ENCODE assay signal across 10 mouse cellular contexts in the genomic region with DNA sequence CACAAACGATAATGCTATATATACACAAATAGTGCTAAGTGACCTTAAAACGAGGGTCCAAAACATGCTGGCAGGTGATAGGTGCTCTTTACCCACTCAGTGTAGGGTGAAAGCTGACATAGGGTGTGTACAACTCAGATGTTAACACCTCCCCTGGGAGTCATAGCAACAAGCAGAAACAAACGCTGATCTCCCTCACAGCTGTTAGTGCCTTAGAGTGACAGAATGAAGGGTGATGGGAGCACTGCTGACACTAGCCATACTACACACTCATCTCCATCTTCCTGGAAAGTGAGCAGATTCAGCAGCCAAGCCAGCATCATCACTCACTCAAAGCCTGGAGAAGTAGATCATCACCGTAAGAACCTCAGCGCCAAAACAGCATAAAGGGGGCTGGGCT. TPM values are rescaled to one million over a fixed set of nuclear protein-coding genes. Genes with fewer than 3 reads are reported as not detected.
A peak's percentile ranks its signal among the peaks of the same experiment; 100 is the strongest.
DNase-seq lines count a peak whose midpoint lies in the region; ATAC-seq and TF ChIP-seq lines count a peak whose summit lies in the region.
"Had no signal": no experiment of that assay in that cellular context is flagged by ENCODE, and none has a peak within 500 bp of the region (broad histone marks: within the 10 kb centered on the region; RNA-seq: fewer than 3 reads in every experiment).

No protein-coding gene starts in this region.

- H3K27ac ChIP-seq in forebrain, embryonic 12.5 days, result no peak overlapping the region
- H3K27ac ChIP-seq in forebrain, embryonic 16.5 days (ENCODE audit: low read length), result no peak overlapping the region
- H3K27ac ChIP-seq in midbrain, embryonic 10.5 days (replicated peaks), result no peak overlapping the region
- H3K27ac ChIP-seq in midbrain, embryonic 15.5 days, result no peak overlapping the region
- no peak overlapping the region for H3K27ac ChIP-seq in bone marrow, adult 2 months (ENCODE audit: control insufficient read depth, insufficient read depth, low read depth, low read length, poor library complexity)
- no peak overlapping the region for H3K27ac ChIP-seq in liver, embryonic 15.5 days (replicated peaks)

- no peak overlapping the region for H3K4me3 ChIP-seq in forebrain, embryonic 12.5 days (replicated peaks)
- no peak overlapping the region for H3K4me3 ChIP-seq in forebrain, embryonic 16.5 days (replicated peaks; ENCODE audit: low read length)
- peak overlapping the region; percentile 74; the same call in 1 of the 2 replicates for H3K4me3 ChIP-seq in midbrain, embryonic 10.5 days
- no peak overlapping the region for H3K4me3 ChIP-seq in midbrain, embryonic 15.5 days
- peak overlapping the region; percentile 36 for H3K4me3 ChIP-seq in bone marrow, adult 2 months (replicated peaks; ENCODE audit: control insufficient read depth, low read depth, low read length)
- peak overlapping the region; percentile 93 for H3K4me3 ChIP-seq in liver, embryonic 15.5 days (replicated peaks)

- peaks cover 25% of the 10 kb centered on the region for H3K4me1 ChIP-seq in forebrain, embryonic 12.5 days
- peaks cover 18% of the 10 kb centered on the region for H3K4me1 ChIP-seq in forebrain, embryonic 16.5 days (replicated peaks; ENCODE audit: control insufficient read depth, insufficient read depth, low read length)
- peaks cover 53% of the 10 kb centered on the region for H3K4me1 ChIP-seq in midbrain, embryonic 10.5 days
- H3K4me1 ChIP-seq in midbrain, embryonic 15.5 days, result peaks cover 7% of the 10 kb centered on the region
- peaks cover 2% of the 10 kb centered on the region for H3K4me1 ChIP-seq in bone marrow, adult 2 months (ENCODE audit: control insufficient read depth, insufficient read depth, low read length)
- peaks cover 46% of the 10 kb centered on the region for H3K4me1 ChIP-seq in liver, embryonic 15.5 days (replicated peaks)

- no peak overlapping the region; the same call in 1 of the 2 replicates for H3K9ac ChIP-seq in forebrain, embryonic 12.5 days
- H3K9ac ChIP-seq in forebrain, embryonic 16.5 days (replicated peaks; ENCODE audit: low read depth, low read length), result no peak overlapping the region
- H3K9ac ChIP-seq in midbrain, embryonic 15.5 days, result no peak overlapping the region
- no peak overlapping the region for H3K9ac ChIP-seq in liver, embryonic 15.5 days

- no peaks in the 10 kb centered on the region for H3K36me3 ChIP-seq in forebrain, embryonic 12.5 days (replicated peaks)
- no peaks in the 10 kb centered on the region for H3K36me3 ChIP-seq in forebrain, embryonic 16.5 days (ENCODE audit: control insufficient read depth, insufficient read depth)
- peaks cover 10% of the 10 kb centered on the region; the same call in 1 of the 2 replicates for H3K36me3 ChIP-seq in midbrain, embryonic 10.5 days
- no peaks in the 10 kb centered on the region for H3K36me3 ChIP-seq in midbrain, embryonic 15.5 days (replicated peaks)
- peaks cover 28% of the 10 kb centered on the region for H3K36me3 ChIP-seq in liver, embryonic 15.5 days (replicated peaks)

- no peak for DNase-seq in midbrain, embryonic 10.5 days (ENCODE audit: low spot score)
- no peak for DNase-seq in layer of hippocampus, adult 8-10 months (ENCODE audit: low spot score in 2 of 2)
- no peak for DNase-seq in thymus, postnatal 25 days
- DNase-seq: kidney, postnatal 14 days had no signal

- no peak for ATAC-seq in forebrain, embryonic 12.5 days (ENCODE audit: low FRiP score)
- ATAC-seq in forebrain, embryonic 16.5 days, result no peak
- ATAC-seq in midbrain, embryonic 15.5 days (replicated peaks), result no peak
- no peak for ATAC-seq in liver, embryonic 15.5 days (ENCODE audit: insufficient read depth)
- ATAC-seq: midbrain, embryonic 16.5 days had no signal

- whole genome bisulfite sequencing in forebrain, embryonic 12.5 days, result 77% methylated on average over 5 of the region's 5 CpGs
- WGBS in forebrain, embryonic 16.5 days, result 72% methylated on average over 5 of the region's 5 CpGs
- WGBS in midbrain, embryonic 10.5 days, result 79% methylated on average over 5 of the region's 5 CpGs
- 66% methylated on average over 5 of the region's 5 CpGs for WGBS in midbrain, embryonic 15.5 days
- 59% methylated on average over 5 of the region's 5 CpGs for WGBS in bone marrow, adult 2 months
- WGBS in liver, embryonic 15.5 days (ENCODE audit: insufficient replicate concordance), result 55% methylated on average over 5 of the region's 5 CpGs

- H3K9me3 ChIP-seq in forebrain, embryonic 12.5 days, result no peaks in the 10 kb centered on the region
- H3K9me3 ChIP-seq in forebrain, embryonic 16.5 days (ENCODE audit: control insufficient read depth, low read length), result no peaks in the 10 kb centered on the region
- no peaks in the 10 kb centered on the region for H3K9me3 ChIP-seq in midbrain, embryonic 10.5 days (replicated peaks)
- no peaks in the 10 kb centered on the region for H3K9me3 ChIP-seq in midbrain, embryonic 15.5 days
- H3K9me3 ChIP-seq in liver, embryonic 15.5 days (replicated peaks), result no peaks in the 10 kb centered on the region

- H3K4me2 ChIP-seq in forebrain, embryonic 12.5 days, result 0 out of 2 replicates have a peak overlapping the region, but pooled peaks have one; percentile 19
- no peak overlapping the region; the same call in 1 of the 2 replicates for H3K4me2 ChIP-seq in forebrain, embryonic 16.5 days (ENCODE audit: low read length)
- no peak overlapping the region for H3K4me2 ChIP-seq in midbrain, embryonic 15.5 days
- H3K4me2 ChIP-seq in liver, embryonic 15.5 days, result peak overlapping the region; percentile 98

- TF ChIP-seq POLR2A in bone marrow, adult 2 months (IDR thresholded peaks at IDR 0.05; ENCODE audit: borderline replicate concordance, control insufficient read depth, low read depth, low read length), result no peak

- H3K27me3 ChIP-seq in forebrain, embryonic 12.5 days, result no peaks in the 10 kb centered on the region
- no peaks in the 10 kb centered on the region for H3K27me3 ChIP-seq in forebrain, embryonic 16.5 days (replicated peaks; ENCODE audit: control insufficient read depth, insufficient read depth, low read length)
- H3K27me3 ChIP-seq in midbrain, embryonic 10.5 days (ENCODE audit: low read depth, poor library complexity, severe bottlenecking), result no peaks in the 10 kb centered on the region
- no peaks in the 10 kb centered on the region for H3K27me3 ChIP-seq in midbrain, embryonic 15.5 days (replicated peaks)
- no peaks in the 10 kb centered on the region; the same call in 1 of the 2 replicates for H3K27me3 ChIP-seq in liver, embryonic 15.5 days

- no peak for TF ChIP-seq CTCF in bone marrow, adult 2 months (IDR thresholded peaks at IDR 0.05; ENCODE audit: control insufficient read depth, insufficient read depth, low read length)

RNA-seq across cellular contexts. Expression of a gene that starts 2.9 kb away (rescaled TPM):
- 27.9 and 29.3 TPM in 2 replicates for polyA plus RNA-seq in forebrain, embryonic 12.5 days (2016; fragmentation: Nextera tagmentation; extraction: Ambion mirVana)
- 10.8 and 13.1 TPM in 2 replicates for polyA plus RNA-seq in forebrain, embryonic 16.5 days (2015; fragmentation: Nextera tagmentation; extraction: Ambion mirVana)
- 18.9 and 21.0 TPM in 2 replicates for polyA plus RNA-seq in midbrain, embryonic 10.5 days (2016; fragmentation: Nextera tagmentation; extraction: Ambion mirVana)
- polyA plus RNA-seq in midbrain, embryonic 15.5 days (2015; fragmentation: Nextera tagmentation; extraction: Ambion mirVana), result 4.2 and 4.9 TPM in 2 replicates
- polyA plus RNA-seq in bone marrow, adult 2 months (2011; ENCODE audit: insufficient read depth, insufficient read length, low replicate concordance, missing spikeins), result 19.3 and 24.3 TPM in 2 replicates
- 20.6 and 22.1 TPM in 2 replicates for polyA plus RNA-seq in liver, embryonic 15.5 days (2015; fragmentation: Nextera tagmentation; extraction: Ambion mirVana)
- 10 to 100 TPM; 13.6 to 22.2 (median 15.2) TPM for total RNA-seq in layer of hippocampus, adult 8-10 months (2022)

RNA-seq across cellular contexts. Expression of a gene that starts 11.5 kb away (rescaled TPM):
- 20.0 and 20.6 TPM in 2 replicates for polyA plus RNA-seq in forebrain, embryonic 12.5 days (2016; fragmentation: Nextera tagmentation; extraction: Ambion mirVana)
- 15.9 and 18.1 TPM in 2 replicates for polyA plus RNA-seq in forebrain, embryonic 16.5 days (2015; fragmentation: Nextera tagmentation; extraction: Ambion mirVana)
- 19.0 and 21.7 TPM in 2 replicates for polyA plus RNA-seq in midbrain, embryonic 10.5 days (2016; fragmentation: Nextera tagmentation; extraction: Ambion mirVana)
- polyA plus RNA-seq in midbrain, embryonic 15.5 days (2015; fragmentation: Nextera tagmentation; extraction: Ambion mirVana), result 39.0 and 41.4 TPM in 2 replicates
- 5.4 and 7.1 TPM in 2 replicates for polyA plus RNA-seq in bone marrow, adult 2 months (2011; ENCODE audit: insufficient read depth, insufficient read length, low replicate concordance, missing spikeins)
- 10.0 and 11.3 TPM in 2 replicates for polyA plus RNA-seq in liver, embryonic 15.5 days (2015; fragmentation: Nextera tagmentation; extraction: Ambion mirVana)
- 100 to 1,000 TPM; 139 to 153 (median 147) TPM for total RNA-seq in layer of hippocampus, adult 8-10 months (2022)

RNA-seq across cellular contexts. Expression of a gene that starts 21.0 kb away (rescaled TPM):
- 1.3 and 1.9 TPM in 2 replicates for polyA plus RNA-seq in forebrain, embryonic 12.5 days (2016; fragmentation: Nextera tagmentation; extraction: Ambion mirVana)
- 0.46 and 0.86 TPM in 2 replicates for polyA plus RNA-seq in forebrain, embryonic 16.5 days (2015; fragmentation: Nextera tagmentation; extraction: Ambion mirVana)
- 3.4 and 3.7 TPM in 2 replicates for polyA plus RNA-seq in midbrain, embryonic 10.5 days (2016; fragmentation: Nextera tagmentation; extraction: Ambion mirVana)
- 0.82 and 1.1 TPM in 2 replicates for polyA plus RNA-seq in midbrain, embryonic 15.5 days (2015; fragmentation: Nextera tagmentation; extraction: Ambion mirVana)
- 3.1 and 11.7 TPM in 2 replicates for polyA plus RNA-seq in bone marrow, adult 2 months (2011; ENCODE audit: insufficient read depth, insufficient read length, low replicate concordance, missing spikeins)
- 7.1 and 8.1 TPM in 2 replicates for polyA plus RNA-seq in liver, embryonic 15.5 days (2015; fragmentation: Nextera tagmentation; extraction: Ambion mirVana)
- 1 to 10 TPM in 3 of 4 experiments, under 1 TPM in 1; 0.52 to 2.0 (median 1.2) TPM for total RNA-seq in layer of hippocampus, adult 8-10 months (2022)

Comparison
In these comparisons a context has a peak if more than half of its experiments do, and no peak if none do; other contexts are left out.
1. H3K4me2 ChIP-seq: peak in forebrain, embryonic 12.5 days (single experiment) and liver, embryonic 15.5 days (single experiment); none in forebrain, embryonic 16.5 days (single experiment) and midbrain, embryonic 15.5 days (single experiment).
2. H3K4me3 ChIP-seq: peak in midbrain, embryonic 10.5 days (single experiment), bone marrow, adult 2 months (single experiment) and liver, embryonic 15.5 days (single experiment); none in forebrain, embryonic 12.5 days (single experiment), forebrain, embryonic 16.5 days (single experiment) and midbrain, embryonic 15.5 days (single experiment).